Mouse (Mus musculus): ENCODE data around the gene Ret.

DNA sequence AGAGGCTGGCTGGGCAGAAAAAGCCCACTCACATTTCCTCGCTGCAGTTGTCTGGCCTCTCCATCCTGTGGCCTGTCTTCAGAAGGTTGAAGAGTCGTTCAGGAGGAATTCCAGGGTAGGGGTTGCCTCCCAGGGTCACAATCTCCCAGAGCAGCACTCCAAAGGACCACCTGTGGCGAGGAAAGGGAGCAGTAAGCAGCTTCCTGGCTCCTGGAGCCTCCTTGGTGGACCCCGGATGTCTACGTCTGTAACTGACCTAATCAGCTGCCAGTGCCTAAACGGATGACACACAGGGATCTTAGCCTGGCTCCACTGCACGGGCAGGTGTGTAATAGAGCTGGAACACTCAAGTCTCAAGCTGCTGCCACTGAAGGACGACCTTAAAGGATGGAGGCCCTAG is 32.8 kb downstream of the Ret start:
- TF ChIP-seq CTCF (IDR thresholded peaks at IDR 0.05; ENCODE audit: low read depth): no peak
- TF ChIP-seq EP300 (IDR thresholded peaks at IDR 0.05; ENCODE audit: low read depth): no peak

Data from liver, postnatal 0 days (tissue).